Mouse (Mus musculus) adrenal gland, postnatal 0 days (tissue): Measurements from ENCODE around the gene Mup17. TPM values are rescaled to one million over a fixed set of nuclear protein-coding genes. Genes with fewer than 3 reads are reported as not detected.

Experiments used
- polyA plus RNA-seq: library from polyadenylated mRNA; unstranded; fragments of >200 nt; fragmentation: Nextera tagmentation; extraction: Ambion mirVana; gene quantifications from 2 replicates; pipeline ENCODE4 v1.2.1, GENCODE M21; 2015

Mup17 gene
- not detected in 2 replicates for polyA plus RNA-seq

DNA sequence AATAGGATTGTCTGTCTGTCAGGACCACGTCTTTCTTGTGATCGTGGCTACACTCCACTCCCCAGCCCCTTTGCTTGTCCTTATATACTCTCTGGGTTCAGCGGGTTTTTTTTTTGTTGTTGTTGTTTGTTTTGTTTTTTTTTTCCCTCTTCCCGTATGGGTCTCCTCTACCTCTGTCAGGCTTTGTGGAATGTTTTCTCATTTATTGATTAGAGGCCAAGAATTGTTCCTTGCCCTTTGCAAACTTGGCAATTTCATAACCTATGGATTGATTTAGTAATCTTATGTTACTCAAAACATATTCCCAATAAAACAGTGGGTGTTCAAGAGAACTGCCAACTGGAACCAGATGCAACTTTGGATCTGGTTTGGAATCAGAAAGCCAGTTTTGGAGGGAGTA is at the start of gene Mup17:
Gene Mup17, minus strand, starts transcription at position 101 of the 400 bp plus-strand sequence.

Other genes starting within 250 kb of the Mup17 start
- gene Mup15, start 156.1 kb downstream of the Mup17 start, polyA plus RNA-seq: not detected in 2 replicates
- not detected in 2 replicates for gene Mup16, start 76.3 kb downstream of the Mup17 start, polyA plus RNA-seq
- gene Mup18, start 78.3 kb upstream of the Mup17 start, polyA plus RNA-seq: not detected in 2 replicates
- not detected in 2 replicates for gene Mup19, start 186.4 kb upstream of the Mup17 start, polyA plus RNA-seq
- not detected in 2 replicates for gene Mup5, start 239.4 kb upstream of the Mup17 start, polyA plus RNA-seq